Mouse (Mus musculus) kidney, embryonic 15.5 days (tissue): ENCODE results near the gene Cdk19. TPM values are rescaled to one million over a fixed set of nuclear protein-coding genes. Genes with fewer than 3 reads are reported as not detected.

Experiments used
- ATAC-seq: fragments of 200-750 bp; cut with Nextera tagmentation; replicated peaks from 2 replicates; pipeline ENCODE4 v1.8.0; 2017; ENCODE audit warnings: moderate TSS enrichment; ENCODE audit not compliant: low FRiP score
- H3K27ac ChIP-seq: fragments of 300-500 bp; sonication (generic); 2 replicates; pipeline ENCODE4 v1.5.1; 2015; ENCODE audit warnings: mild to moderate bottlenecking, inconsistent platforms
- H3K27me3 ChIP-seq: fragments of 300-500 bp; sonication (generic); 2 replicates; pipeline ENCODE4 v1.6.1; 2015; ENCODE audit warnings: inconsistent platforms
- H3K36me3 ChIP-seq: fragments of 300-500 bp; sonication (generic); 2 replicates; pipeline ENCODE4 v1.6.1; 2015; ENCODE audit warnings: inconsistent platforms
- H3K4me1 ChIP-seq: fragments of 300-500 bp; sonication (generic); 2 replicates; pipeline ENCODE4 v1.6.1; 2015; ENCODE audit warnings: inconsistent platforms
- H3K4me2 ChIP-seq: fragments of 300-500 bp; sonication (generic); 2 replicates; pipeline ENCODE4 v1.6.1; 2015; ENCODE audit warnings: moderate library complexity, mild to moderate bottlenecking, inconsistent platforms
- H3K4me3 ChIP-seq: fragments of 300-500 bp; sonication (generic); replicated peaks from 2 replicates; pipeline ENCODE4 v1.5.1; 2015; ENCODE audit warnings: mild to moderate bottlenecking, inconsistent platforms
- H3K9ac ChIP-seq: fragments of 300-500 bp; sonication (generic); 2 replicates; pipeline ENCODE4 v1.6.1; 2015; ENCODE audit warnings: mild to moderate bottlenecking, inconsistent platforms
- H3K9me3 ChIP-seq: fragments of 300-500 bp; sonication (generic); replicated peaks from 2 replicates; pipeline ENCODE4 v1.6.1; 2016; ENCODE audit warnings: inconsistent platforms
- WGBS: fragments of 180-500 bp; shearing (Covaris S2); methylation state at CpG from one replicate; pipeline ENCODE4 v1.1.7; 2015; ENCODE audit warnings: mixed read lengths; 5-methylcytosine and 5-hydroxymethylcytosine counted together
- polyA plus RNA-seq: library from polyadenylated mRNA; unstranded; fragments of >200 nt; fragmentation: Nextera tagmentation; extraction: Ambion mirVana; gene quantifications from 2 replicates; pipeline ENCODE4 v1.2.1, GENCODE M21; 2015

Cdk19 gene
- polyA plus RNA-seq, 1 experiment from 2014 or later: 8.5 TPM

DNA sequence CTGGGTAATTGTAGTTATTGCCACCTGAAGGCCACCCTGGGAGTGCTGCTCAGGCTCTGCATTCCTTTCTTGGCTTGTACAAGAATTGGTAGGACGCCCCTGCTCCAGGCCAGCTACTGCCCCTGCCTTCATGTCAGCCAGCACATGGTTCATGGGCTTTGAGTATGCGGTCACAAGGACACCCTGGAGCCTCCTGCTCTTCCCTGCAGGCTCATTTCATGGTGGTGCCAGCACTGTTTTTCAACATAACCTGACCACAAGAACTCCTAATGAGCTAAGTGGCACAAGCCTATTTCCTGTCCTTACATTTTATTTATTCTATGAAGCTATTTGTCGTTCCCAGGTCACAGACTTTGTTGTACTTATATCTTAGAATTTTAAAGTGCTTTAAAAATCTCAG, 107.9 kb downstream of the Cdk19 start:
- Histone ChIP-seq H3K27me3 (no peaks in the 10 kb centered on the region), H3K36me3 (no peaks in the 10 kb centered on the region), H3K4me2 (no peak overlapping the region), H3K27ac (0 out of 2 replicates have a peak overlapping the region, but pooled peaks have one; percentile 1), H3K9me3 (no peaks in the 10 kb centered on the region), H3K4me1 (peaks cover 21% of the 10 kb centered on the region), H3K4me3 (no peak overlapping the region), H3K9ac (no peak overlapping the region)
- WGBS: 60% methylated on average over 3 of the region's 3 CpGs
- ATAC-seq: no peak

GRCm38 (mm10) chr10:40447921-40448320, 108.6 kb downstream of the Cdk19 start:
- no peak for ATAC-seq

DNA sequence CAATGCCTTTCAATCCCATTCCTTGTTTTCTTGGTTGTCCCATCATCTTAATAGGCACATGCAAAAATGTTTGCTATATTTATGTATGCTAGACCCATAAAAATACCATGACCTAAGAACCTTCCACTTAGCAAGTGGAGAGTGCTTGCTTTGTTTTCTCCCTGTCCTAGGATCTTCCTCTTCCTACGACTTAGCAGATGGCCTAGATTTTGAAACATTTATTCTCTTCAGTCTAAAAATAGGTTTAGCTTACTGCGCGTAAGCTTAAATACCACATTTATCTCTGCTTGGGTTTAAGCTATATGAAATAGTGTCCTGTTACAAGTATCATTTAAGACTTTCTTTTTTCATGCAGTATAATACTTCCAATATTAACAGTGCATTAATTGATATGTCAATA, 109.1 kb downstream of the Cdk19 start:
- no peak overlapping the region for H3K27ac ChIP-seq
- 81% methylated on average over 3 of the region's 3 CpGs for WGBS

More at GRCm38 (mm10) chr10:40447921-40448320, 108.6 kb downstream of the Cdk19 start:
- H3K27me3 ChIP-seq: no peaks in the 10 kb centered on the region
- 0 out of 2 replicates have a peak overlapping the region, but pooled peaks have one; percentile 2 for H3K27ac ChIP-seq
- H3K4me1 ChIP-seq: peaks cover 22% of the 10 kb centered on the region
- H3K36me3 ChIP-seq: no peaks in the 10 kb centered on the region
- no peaks in the 10 kb centered on the region for H3K9me3 ChIP-seq
- 47% methylated on average over 5 of the region's 5 CpGs for WGBS
- H3K4me3 ChIP-seq: no peak overlapping the region
- H3K4me2 ChIP-seq: no peak overlapping the region
- no peak overlapping the region for H3K9ac ChIP-seq

GRCm38 (mm10) chr10:40449571-40449970, 110.2 kb downstream of the Cdk19 start:
- ATAC-seq: no peak
- Histone ChIP-seq H3K27ac (no peak overlapping the region), H3K9me3 (no peaks in the 10 kb centered on the region), H3K27me3 (no peaks in the 10 kb centered on the region), H3K36me3 (no peaks in the 10 kb centered on the region), H3K4me2 (no peak overlapping the region), H3K4me3 (no peak overlapping the region), H3K9ac (no peak overlapping the region), H3K4me1 (peaks cover 22% of the 10 kb centered on the region)
- 82% methylated on average over 6 of the region's 6 CpGs for WGBS

More for the DNA sequence above, 109.1 kb downstream of the Cdk19 start:
- Histone ChIP-seq H3K4me1 (peaks cover 22% of the 10 kb centered on the region), H3K27me3 (no peaks in the 10 kb centered on the region), H3K4me2 (no peak overlapping the region), H3K9me3 (no peaks in the 10 kb centered on the region), H3K4me3 (no peak overlapping the region), H3K9ac (no peak overlapping the region), H3K36me3 (no peaks in the 10 kb centered on the region)
- no peak for ATAC-seq

DNA sequence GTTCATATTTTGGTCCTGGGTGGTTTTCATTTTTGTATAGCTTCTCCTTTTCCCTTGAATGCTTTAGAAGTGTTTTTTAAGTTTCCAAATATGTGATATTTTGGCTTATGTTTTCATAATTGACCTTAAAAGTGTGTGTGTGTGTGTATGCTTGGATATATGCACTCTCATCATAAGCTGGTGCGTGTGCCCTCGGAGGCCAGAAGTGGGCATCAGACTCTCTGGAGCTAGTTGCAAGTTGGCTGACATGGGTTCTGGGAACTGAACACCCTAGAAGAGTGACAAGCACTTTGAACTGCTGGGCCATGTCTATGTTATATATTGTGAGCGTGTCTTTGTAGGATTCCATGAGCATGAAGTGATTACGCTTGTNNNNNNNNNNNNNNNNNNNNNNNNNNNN, 110.8 kb downstream of the Cdk19 start:
- H3K4me2 ChIP-seq: no peak overlapping the region
- peaks cover 22% of the 10 kb centered on the region for H3K4me1 ChIP-seq
- 96% methylated on average over 4 of the region's 4 CpGs for WGBS
- ATAC-seq: no peak
- no peak overlapping the region for H3K27ac ChIP-seq
- H3K36me3 ChIP-seq: no peaks in the 10 kb centered on the region
- H3K27me3 ChIP-seq: no peaks in the 10 kb centered on the region
- H3K4me3 ChIP-seq: no peak overlapping the region
- no peak overlapping the region for H3K9ac ChIP-seq
- no peaks in the 10 kb centered on the region for H3K9me3 ChIP-seq

- Histone ChIP-seq H3K9me3 (no peaks in the 10 kb centered on the region), H3K36me3 (no peaks in the 10 kb centered on the region; the same call in 1 of the 2 replicates), H3K27me3 (no peaks in the 10 kb centered on the region), H3K27ac (no peak overlapping the region), H3K4me1 (peaks cover 3% of the 10 kb centered on the region), H3K4me3 (no peak overlapping the region), H3K4me2 (no peak overlapping the region), H3K9ac (no peak overlapping the region)
- WGBS: 84% methylated on average over 1 of the region's 1 CpGs
- ATAC-seq: no peak
These were observed 117.8 kb downstream of the Cdk19 start for GRCm38 (mm10) chr10:40457116-40457515.

GRCm38 (mm10) chr10:40459141-40459540, 119.8 kb downstream of the Cdk19 start:
- Histone ChIP-seq H3K36me3 (no peaks in the 10 kb centered on the region; the same call in 1 of the 2 replicates), H3K4me3 (no peak overlapping the region), H3K4me2 (no peak overlapping the region), H3K27me3 (no peaks in the 10 kb centered on the region), H3K4me1 (no peaks in the 10 kb centered on the region), H3K27ac (no peak overlapping the region), H3K9ac (no peak overlapping the region), H3K9me3 (no peaks in the 10 kb centered on the region)
- 86% methylated on average over 17 of the region's 17 CpGs for WGBS
- ATAC-seq: no peak

DNA sequence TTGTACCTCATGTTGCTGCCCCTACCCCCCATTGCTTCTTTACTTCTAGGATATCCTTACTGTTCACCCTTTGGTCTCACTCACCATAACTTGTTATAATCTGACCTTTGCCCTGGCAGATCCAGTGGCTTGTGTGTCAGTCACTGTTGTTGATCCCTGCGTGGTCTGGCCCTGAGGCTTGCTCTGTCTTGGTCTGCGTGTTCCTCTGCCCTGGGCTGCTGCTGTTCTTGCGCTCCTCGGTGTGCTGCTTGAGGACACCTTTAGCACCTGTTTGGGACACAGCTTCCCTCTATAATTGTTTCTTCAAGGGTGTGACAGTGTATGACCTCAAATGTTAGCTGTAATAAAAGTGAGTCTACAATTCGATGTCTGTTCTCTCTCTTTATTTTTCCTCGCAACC, 122.0 kb downstream of the Cdk19 start:
- ATAC-seq: no peak
- H3K27ac ChIP-seq: no peak overlapping the region
- H3K4me3 ChIP-seq: no peak overlapping the region
- no peaks in the 10 kb centered on the region; the same call in 1 of the 2 replicates for H3K36me3 ChIP-seq
- H3K27me3 ChIP-seq: no peaks in the 10 kb centered on the region
- no peaks in the 10 kb centered on the region for H3K9me3 ChIP-seq
- no peak overlapping the region for H3K9ac ChIP-seq
- no peak overlapping the region for H3K4me2 ChIP-seq
- WGBS: 88% methylated on average over 6 of the region's 6 CpGs
- no peaks in the 10 kb centered on the region for H3K4me1 ChIP-seq

DNA sequence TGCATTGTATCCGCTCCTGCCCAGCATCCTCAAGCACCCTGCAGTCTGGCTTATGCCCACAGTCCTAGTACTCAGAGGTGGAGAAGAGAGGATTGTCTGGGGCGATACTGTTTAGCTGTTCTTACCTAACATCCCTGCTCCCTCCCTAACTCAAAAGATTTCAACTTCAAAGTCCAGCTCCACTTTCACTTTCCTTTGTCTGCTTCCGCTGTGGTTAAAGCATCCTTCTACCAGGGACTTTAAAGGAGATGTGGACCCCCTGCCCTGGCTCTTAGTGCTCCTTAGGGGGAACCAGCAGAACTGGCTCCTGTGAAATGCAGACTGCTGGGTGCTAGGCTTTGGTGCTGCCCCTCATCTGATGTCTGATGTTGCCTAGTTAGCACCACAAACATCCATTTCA, 122.9 kb downstream of the Cdk19 start:
- no peaks in the 10 kb centered on the region for H3K27me3 ChIP-seq
- no peak overlapping the region for H3K4me3 ChIP-seq
- no peak overlapping the region for H3K27ac ChIP-seq
- no peaks in the 10 kb centered on the region for H3K9me3 ChIP-seq
- no peaks in the 10 kb centered on the region for H3K4me1 ChIP-seq
- no peak for ATAC-seq
- no peaks in the 10 kb centered on the region; the same call in 1 of the 2 replicates for H3K36me3 ChIP-seq
- 71% methylated on average over 3 of the region's 3 CpGs for WGBS
- no peak overlapping the region for H3K4me2 ChIP-seq
- H3K9ac ChIP-seq: no peak overlapping the region

- H3K36me3 ChIP-seq: peaks cover 16% of the 10 kb centered on the region
- whole genome bisulfite sequencing: 86% methylated on average over 8 of the region's 8 CpGs
- H3K4me1 ChIP-seq: no peaks in the 10 kb centered on the region
- no peaks in the 10 kb centered on the region for H3K27me3 ChIP-seq
- H3K9ac ChIP-seq: no peak overlapping the region
- H3K27ac ChIP-seq: no peak overlapping the region
- ATAC-seq: no peak
- no peak overlapping the region for H3K4me3 ChIP-seq
- H3K4me2 ChIP-seq: no peak overlapping the region
- H3K9me3 ChIP-seq: no peaks in the 10 kb centered on the region
These were observed 128.0 kb downstream of the Cdk19 start for GRCm38 (mm10) chr10:40467174-40467911.

- no peak for ATAC-seq
- 93% methylated on average over 1 of the region's 1 CpGs for WGBS
- H3K4me2 ChIP-seq: no peak overlapping the region
- H3K9ac ChIP-seq: no peak overlapping the region
- H3K4me1 ChIP-seq: no peaks in the 10 kb centered on the region
- peaks cover 20% of the 10 kb centered on the region for H3K36me3 ChIP-seq
- H3K27me3 ChIP-seq: no peaks in the 10 kb centered on the region
- H3K9me3 ChIP-seq: no peaks in the 10 kb centered on the region
- H3K4me3 ChIP-seq: no peak overlapping the region
- no peak overlapping the region for H3K27ac ChIP-seq
These were observed 128.5 kb downstream of the Cdk19 start for GRCm38 (mm10) chr10:40467912-40468254.

GRCm38 (mm10) chr10:40469145-40469544, 129.8 kb downstream of the Cdk19 start:
- Histone ChIP-seq H3K9ac (no peak overlapping the region), H3K4me1 (no peaks in the 10 kb centered on the region), H3K9me3 (no peaks in the 10 kb centered on the region), H3K27me3 (no peaks in the 10 kb centered on the region), H3K27ac (no peak overlapping the region), H3K36me3 (peaks cover 22% of the 10 kb centered on the region), H3K4me2 (no peak overlapping the region), H3K4me3 (no peak overlapping the region)
- WGBS: 86% methylated on average over 2 of the region's 2 CpGs
- ATAC-seq: no peak
